Mouse (Mus musculus): Measurements from ENCODE around the gene Gzf1.

DNA sequence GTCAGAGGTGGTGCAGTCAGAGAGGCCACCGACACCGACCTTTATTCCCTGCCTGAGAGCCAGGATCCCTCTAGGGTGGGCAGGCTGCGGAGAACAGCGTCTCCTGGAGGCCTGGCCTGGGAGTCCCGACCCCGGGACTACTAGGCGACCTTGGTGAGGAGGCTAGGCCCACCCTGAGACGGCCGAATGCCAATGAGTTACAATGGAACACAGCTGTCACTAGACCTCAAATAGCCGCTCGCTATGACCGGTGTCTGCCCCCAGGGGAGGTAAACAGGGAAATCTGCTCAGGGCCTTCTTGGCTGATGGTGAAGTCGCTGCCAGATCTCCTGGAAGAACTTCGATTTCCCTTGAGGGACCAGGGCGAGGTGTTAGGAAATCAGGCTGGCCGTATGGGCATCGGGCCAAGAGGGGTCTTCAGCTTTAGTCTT lies 653 bp downstream of the Gzf1 start:
- TF ChIP-seq CTCF (IDR thresholded peaks at IDR 0.05) (peak; percentile 72), EP300 (IDR thresholded peaks at IDR 0.05) (no peak)
